Mouse (Mus musculus) cerebellum, postnatal 10 days (tissue): ENCODE measurements around the gene Alk.

ENCODE experiments used
- DNase-seq, 2 experiments: peaks; one replicate each; pipeline ENCODE4 v3.0.0; 2021; ENCODE audit warnings: mixed read lengths in 2 of 2

The Alk gene

DNA sequence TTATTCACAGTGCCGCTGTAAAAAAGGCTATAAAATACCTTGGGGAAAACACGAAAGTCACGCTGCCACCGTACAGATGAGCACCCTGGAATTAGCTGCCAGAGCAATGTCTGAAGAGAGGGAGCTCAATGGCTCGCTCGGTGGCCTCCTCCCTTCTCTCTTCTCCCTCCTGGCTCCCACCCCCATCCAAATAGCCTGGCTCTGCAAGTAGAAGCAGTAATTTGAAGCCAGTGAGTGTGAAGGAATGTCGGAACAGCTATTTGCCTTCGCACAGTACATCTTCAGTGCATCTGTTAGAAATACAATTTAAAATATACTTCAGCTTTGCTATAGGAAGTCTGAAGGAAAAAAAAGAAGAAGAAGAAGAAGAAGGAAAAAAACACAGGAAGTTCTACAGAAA is 208.5 kb downstream of the Alk start:
- no peak for DNase-seq

GRCm38 (mm10) chr17:72368991-72369390 is 235.4 kb downstream of the Alk start:
- DNase-seq: peak in 1 of 2 experiments; percentile 14

DNA sequence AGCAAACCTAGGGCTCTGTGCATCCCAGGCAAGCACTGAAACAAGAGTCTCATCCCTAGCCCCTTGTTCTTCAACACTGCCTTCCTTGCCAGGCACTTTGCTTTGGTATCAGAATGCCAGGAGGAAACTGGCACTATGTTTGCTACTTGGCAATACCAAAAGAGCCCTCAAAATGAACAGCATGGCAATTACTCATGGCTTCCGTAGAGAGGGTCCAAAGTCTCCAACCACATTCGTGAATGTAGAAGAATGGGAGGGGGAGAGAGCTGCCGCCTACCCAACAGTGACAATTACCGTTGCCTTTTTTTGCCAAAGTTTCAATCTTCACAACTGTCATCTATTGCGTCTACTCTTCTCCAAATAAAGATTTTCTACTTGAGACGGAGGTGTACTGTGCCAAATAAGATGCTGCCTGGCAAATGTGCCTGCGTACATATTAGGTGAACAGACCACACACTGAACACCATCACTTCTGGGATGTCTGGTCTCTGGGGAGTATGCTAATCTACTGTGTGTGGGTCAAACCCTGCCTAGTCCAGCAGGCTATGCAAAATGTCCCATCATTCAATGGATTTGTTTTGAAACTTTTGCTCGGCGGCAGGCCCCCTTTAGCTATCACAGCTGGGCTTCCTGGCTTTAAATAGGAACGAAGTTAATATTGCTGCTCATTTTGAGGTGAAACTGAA is 241.5 kb downstream of the Alk start:
- peak; percentile 48 to 49 for DNase-seq

- DNase-seq: no peak
These were observed 242.5 kb downstream of the Alk start for GRCm38 (mm10) chr17:72361961-72362360.

DNA sequence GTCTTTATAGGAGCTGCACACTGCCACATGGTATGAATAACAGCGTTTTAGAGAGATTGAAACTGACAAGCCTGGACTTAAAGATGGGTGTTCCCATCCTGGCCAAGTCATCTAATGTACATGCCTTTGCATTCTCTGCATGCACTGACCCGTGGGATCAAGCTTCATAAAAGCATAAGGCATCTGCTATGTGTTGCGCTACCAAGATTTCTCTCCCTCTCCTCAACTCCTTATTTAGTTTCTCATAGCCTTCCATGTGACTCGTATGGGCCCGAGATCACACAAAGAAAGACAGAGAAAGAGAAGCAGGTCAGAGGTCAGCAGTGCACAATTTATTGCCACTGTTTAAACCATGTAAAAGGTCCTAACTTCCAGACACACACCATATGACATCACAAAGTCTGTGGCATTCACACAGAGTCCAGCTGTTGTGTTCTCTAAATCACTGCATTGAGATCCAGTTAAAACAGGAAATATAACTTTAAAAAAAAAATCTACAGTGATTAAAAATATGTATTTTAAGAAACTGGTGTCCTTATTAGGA is 247.6 kb downstream of the Alk start:
- no peak for DNase-seq

DNA sequence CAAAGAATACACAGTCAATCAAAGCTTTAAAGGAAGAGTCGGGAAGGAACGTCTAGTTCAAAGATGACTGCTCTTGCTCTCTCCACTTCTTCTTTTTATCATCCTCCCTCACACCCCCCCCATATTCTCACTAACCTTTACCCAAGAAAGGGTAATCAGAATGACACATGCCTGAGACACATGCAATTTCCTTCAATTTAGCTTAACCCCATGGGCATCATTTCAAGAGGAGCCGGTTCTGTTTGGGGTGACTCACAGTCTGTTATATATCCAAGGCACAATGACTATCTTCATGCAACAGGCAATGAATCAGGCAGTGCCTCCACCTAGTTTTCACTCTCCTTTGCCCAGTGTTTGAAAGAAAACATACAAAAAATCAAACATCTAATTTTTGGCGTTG is 265.0 kb downstream of the Alk start:
- no peak for DNase-seq

DNA sequence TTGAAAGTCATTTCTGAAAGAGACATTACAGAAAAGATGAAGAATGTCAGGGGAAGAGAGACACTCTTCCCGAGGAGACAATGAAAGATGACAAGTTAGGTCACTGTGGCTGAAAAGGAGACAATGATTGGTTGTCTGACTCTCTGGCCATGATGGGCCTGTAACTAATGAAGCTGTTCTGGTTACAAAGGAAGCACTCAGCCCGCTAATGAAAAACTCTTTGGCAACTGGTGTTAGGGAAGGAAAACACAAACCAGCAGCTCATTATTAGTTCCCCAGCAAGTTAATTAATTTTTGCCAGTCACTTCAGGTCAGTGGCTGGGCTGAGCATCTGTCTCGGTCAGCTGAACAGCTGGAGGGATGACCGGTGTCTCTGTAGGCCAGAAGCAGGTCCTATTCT is 271.5 kb downstream of the Alk start:
- peak in 1 of 2 experiments; percentile 3 for DNase-seq

DNA sequence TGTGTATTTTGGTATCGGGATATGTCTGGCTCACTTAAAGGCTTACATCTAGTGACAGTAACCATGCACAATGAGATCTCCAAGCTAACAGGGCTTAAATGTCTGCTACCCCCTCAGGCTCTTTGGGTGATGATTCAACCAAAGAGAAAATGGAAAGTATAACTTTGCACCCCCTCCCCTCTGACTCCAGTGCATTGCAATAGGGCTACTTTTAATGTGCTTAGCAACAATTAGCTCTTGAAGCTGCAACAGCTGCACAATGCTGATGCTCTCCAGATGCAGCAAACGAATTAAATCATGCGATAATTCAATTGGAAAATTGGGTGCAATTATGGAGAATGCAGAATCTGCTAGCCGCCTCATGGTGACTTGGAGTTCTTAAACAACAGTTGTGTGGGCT is 278.5 kb downstream of the Alk start:
- DNase-seq: no peak

- DNase-seq: peak in 1 of 2 experiments; percentile 13
These were observed 284.9 kb downstream of the Alk start for GRCm38 (mm10) chr17:72319576-72319975.

GRCm38 (mm10) chr17:72299651-72300050 is 304.8 kb downstream of the Alk start:
- no peak for DNase-seq

DNA sequence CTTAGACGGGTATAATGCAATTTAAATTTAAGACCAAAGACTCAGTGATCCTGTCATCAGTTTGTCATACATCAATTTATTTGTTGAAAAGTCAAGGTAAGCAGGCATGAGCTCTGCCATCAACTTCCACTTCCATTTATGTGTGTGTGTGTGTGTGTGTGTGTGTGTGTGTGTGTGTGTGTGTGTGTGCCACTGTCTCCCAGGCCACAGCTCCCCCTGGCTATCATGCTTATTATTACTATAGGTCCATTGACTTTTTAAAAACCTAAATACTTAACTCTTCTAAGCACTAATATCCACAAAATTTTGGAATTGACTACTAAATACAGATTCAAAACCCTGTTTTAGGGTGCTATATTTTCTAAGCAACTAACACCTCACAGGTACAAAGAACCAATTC is 308.1 kb downstream of the Alk start:
- DNase-seq: no peak

DNA sequence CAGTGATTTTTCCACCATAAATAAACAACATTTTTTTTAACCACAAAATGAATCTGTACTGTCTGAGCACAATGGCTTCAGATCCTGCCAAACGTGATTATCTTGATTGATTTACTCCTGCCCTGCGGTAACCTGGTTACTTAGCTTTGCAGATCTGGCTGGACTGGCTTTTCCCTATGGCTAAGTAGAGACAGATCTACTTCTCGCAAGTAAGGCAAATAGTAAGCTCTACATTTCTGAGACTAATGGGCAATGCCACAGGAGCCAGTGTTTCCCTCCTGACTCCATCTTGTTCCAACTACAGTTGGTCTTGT is 311.2 kb downstream of the Alk start:
- DNase-seq: no peak

DNA sequence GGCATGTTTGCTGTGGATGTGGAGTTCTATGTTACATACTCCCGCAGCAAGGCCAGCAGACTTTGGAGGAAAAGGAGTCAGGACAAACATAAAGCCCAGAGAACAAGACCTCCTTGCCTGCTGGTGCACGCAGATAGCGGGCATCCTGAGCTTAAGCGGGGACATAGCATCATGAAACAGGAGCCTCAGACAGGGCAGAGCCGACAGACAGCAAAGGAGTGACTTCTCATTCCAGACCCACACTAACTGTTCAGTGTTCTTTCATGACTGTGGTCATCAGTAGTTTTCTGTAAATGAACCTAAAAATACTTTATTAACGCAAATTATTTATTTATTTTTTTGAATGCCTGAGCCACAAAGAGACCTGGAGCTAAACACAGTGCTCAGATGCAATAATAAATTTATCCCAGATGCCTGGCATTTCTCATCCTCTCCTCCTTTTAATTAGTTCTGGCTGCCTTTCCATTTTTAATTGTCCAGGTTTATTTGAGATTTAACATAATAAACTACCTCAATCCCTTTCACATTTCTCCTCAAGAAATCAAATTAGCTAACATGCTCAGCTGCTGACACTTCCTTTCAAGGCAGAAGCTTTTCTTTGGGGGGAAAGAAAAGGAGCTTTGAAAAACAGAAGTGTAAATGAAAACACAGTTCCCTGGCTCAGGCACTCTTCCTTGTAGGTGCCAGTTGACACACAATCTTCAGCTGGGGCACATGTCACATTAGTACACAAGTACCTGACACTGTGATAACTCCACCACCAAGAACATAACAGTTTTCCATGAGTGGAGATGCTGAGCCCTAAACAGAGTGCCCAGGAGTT is 311.8 kb downstream of the Alk start:
- no peak for DNase-seq

DNA sequence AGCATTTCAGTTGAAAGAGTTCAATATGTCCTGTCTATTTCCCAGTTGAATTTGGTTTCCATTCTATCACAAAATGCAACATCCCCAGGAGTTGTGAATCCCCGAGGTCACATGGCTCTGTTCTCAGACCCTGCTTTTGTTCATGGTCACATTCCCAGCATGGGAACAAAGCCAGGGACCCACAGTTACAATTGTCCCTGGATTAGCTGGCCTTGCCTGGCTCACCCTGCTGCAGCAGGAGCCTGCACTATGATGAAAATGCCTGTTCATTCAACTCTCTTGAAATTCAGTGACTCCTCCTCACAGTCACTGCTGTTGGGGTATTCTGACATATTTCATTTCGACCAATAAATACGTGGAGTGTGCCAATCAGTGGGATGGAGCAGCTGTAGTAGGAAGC is 318.5 kb downstream of the Alk start:
- DNase-seq: peak; percentile 9 to 17

GRCm38 (mm10) chr17:72278296-72278695 is 326.1 kb downstream of the Alk start:
- no peak for DNase-seq

GRCm38 (mm10) chr17:72276778-72277177 is 327.6 kb downstream of the Alk start:
- DNase-seq: no peak

GRCm38 (mm10) chr17:72275391-72275904 is 329.0 kb downstream of the Alk start:
- no peak for DNase-seq

GRCm38 (mm10) chr17:72274205-72274604 is 330.2 kb downstream of the Alk start:
- DNase-seq: no peak

GRCm38 (mm10) chr17:72271640-72272039 is 332.8 kb downstream of the Alk start:
- no peak for DNase-seq

GRCm38 (mm10) chr17:72268529-72268928 is 335.9 kb downstream of the Alk start:
- DNase-seq: no peak

DNA sequence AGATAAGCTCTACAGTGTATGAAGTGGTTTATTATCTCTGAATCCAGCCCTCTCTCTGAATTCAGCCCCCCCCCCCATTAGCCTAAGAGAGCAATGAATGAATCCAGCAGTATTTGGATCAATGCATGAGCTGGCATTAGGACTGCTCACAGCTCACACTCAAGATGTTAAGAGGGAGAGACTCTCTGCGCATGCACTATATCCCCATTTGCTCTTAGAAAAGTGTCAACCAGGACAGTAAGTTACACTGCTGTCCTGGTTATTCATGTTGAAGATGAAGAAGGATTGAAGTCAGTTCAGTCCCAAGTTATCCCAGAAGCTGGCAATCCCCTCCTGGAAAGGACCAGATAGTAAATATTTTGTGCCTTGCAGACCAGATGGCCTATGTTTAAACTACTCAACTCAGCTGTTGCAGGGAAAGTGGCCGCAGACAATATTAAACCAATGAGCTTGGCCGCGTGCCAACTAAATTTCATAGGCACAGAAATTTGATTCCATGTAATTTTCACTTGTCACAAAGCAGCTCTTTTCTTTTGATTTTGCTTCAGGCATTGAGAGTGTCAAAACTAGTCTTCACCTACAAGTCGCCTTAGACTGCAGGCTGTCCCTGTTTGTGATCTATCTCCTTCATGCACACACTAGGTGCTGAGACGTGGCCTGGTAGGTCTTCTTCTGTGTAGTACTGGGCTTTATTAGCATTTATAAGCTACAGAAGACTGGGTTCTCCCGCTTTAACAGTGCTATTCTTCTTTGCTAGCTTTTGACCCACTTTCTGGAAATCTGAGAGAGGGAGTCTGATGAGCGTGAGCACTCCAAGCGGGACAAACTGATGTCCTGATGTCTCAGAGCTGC is 339.0 kb downstream of the Alk start:
- DNase-seq: peak; percentile 60 to 61

DNA sequence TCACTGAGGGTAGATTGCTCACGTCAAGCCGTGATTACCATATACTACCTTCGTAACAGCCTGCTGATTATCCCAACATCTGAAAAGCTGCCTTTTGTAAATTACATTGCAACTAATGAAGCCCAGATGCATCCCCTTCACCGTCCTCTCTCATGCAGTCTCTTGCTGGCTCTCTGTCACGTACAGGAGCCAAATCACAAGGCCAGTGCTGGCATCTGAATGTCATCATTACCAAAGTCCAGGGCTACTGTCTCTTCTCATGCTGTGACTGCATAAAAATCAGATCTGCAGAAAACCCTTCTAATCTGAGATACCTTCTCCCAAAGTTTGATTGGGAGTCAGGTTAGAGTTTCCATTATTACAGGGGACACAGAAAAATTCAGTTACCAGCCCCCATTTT is 351.0 kb downstream of the Alk start:
- DNase-seq: peak; percentile 74 to 77

- no peak for DNase-seq
These were observed 352.9 kb downstream of the Alk start for GRCm38 (mm10) chr17:72251554-72251953.
